Mouse (Mus musculus) MEL (cell line): ENCODE results near the gene Trim63.

Experiments
- CTCF ChIP-seq, 3 experiments: IDR thresholded peaks in 2 of 3; conservative IDR thresholded peaks in 1 of 3; 2 replicates each; pipeline ENCODE4 v1.5.1; 2011 to 2012; ENCODE audit warnings: low read length in 3 of 3, low read depth in 2 of 3, mild to moderate bottlenecking in 2 of 3, improper control_type of control experiment in 1 of 3, inconsistent platforms in 1 of 3, mixed read lengths in 1 of 3, moderate library complexity in 1 of 3; ENCODE audit not compliant: control insufficient read depth in 1 of 3, insufficient read depth in 1 of 3, poor library complexity in 1 of 3, severe bottlenecking in 1 of 3
- EP300 ChIP-seq, 2 experiments: IDR thresholded peaks; 2 replicates each; pipeline ENCODE4 v1.6.1; 2011; ENCODE audit warnings: improper control_type of control experiment in 2 of 2, low read length in 2 of 2, low read depth in 1 of 2, mild to moderate bottlenecking in 1 of 2
- ETS1 ChIP-seq: IDR thresholded peaks from 2 replicates; pipeline ENCODE4 v1.6.1; 2012; ENCODE audit warnings: low read depth, mild to moderate bottlenecking, inconsistent platforms, low read length, improper control_type of control experiment, moderate library complexity

GRCm38 (mm10) chr4:134287575-134288025, 27.3 kb upstream of the Trim63 start, which contains the start of gene Pdik1l:
- TF ChIP-seq EP300 (IDR thresholded peaks at IDR 0.05; ENCODE audit: low read depth in 1 of 2, low read length in 2 of 2) (no peak), CTCF (IDR thresholded peaks at IDR 0.05 in 2 of 3, conservative IDR thresholded peaks at IDR 0.05 in 1 of 3; ENCODE audit: control insufficient read depth in 1 of 3, insufficient read depth in 1 of 3, low read depth in 2 of 3, low read length in 3 of 3, poor library complexity in 1 of 3, severe bottlenecking in 1 of 3) (no peak), ETS1 (no peak)
